7 mouse cellular contexts compared by ENCODE assay signal in the genomic region with DNA sequence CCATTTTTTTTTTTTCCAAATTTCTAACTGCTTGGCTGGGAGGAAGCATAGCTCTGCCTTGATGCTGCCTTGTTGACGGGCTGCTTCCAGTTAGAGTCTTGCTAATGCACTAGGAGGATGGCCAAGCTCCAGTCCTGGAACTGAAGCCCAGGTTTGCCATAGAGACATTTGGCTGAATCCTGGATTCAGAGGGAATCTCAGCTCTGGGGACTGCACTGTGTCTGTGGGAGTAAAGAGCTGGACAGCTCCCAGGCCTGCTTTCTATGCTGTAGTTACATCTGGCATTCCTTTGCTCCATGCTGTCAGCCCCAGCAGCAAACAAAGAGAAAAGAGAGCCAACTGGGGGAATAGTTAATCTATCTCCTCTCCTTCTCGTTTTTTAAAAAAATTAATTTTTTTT.
DNase-seq lines count a peak whose midpoint lies in the region; ATAC-seq and TF ChIP-seq lines count a peak whose summit lies in the region.

No protein-coding gene starts in this region.

- ATAC-seq in embryonic facial prominence, embryonic 15.5 days (ENCODE audit: insufficient number of reproducible peaks, low FRiP score, low TSS enrichment, low read depth), result peak; percentile 43; the same call in 1 of the 2 replicates
- peak; percentile 72 for ATAC-seq in neural tube, embryonic 13.5 days (ENCODE audit: low read depth)
- no peak for ATAC-seq in megakaryocyte-erythroid progenitor cell, adult 5-6 weeks (replicated peaks; ENCODE audit: low FRiP score, low TSS enrichment, poor library complexity, severe bottlenecking)

- no peaks in the 10 kb centered on the region for H3K9me3 ChIP-seq in embryonic facial prominence, embryonic 15.5 days (replicated peaks)
- H3K9me3 ChIP-seq in neural tube, embryonic 13.5 days, result no peaks in the 10 kb centered on the region

- peak; percentile 60 to 65 for DNase-seq in kidney, postnatal 4 days
- no peak for DNase-seq in kidney, adult 18-20 months
- DNase-seq in layer of hippocampus, adult 2 months (ENCODE audit: low spot score in 2 of 2), result peak; percentile 41 to 72
- DNase-seq in MN1 (ENCODE audit: low spot score), result no peak

- WGBS in embryonic facial prominence, embryonic 15.5 days, result 29% methylated on average over 2 of the region's 2 CpGs
- 51% methylated on average over 2 of the region's 2 CpGs for WGBS in neural tube, embryonic 13.5 days

- H3K9ac ChIP-seq in embryonic facial prominence, embryonic 15.5 days, result no peak overlapping the region
- H3K9ac ChIP-seq in neural tube, embryonic 13.5 days, result peak overlapping the region; percentile 9; the same call in 1 of the 2 replicates

- H3K27me3 ChIP-seq in embryonic facial prominence, embryonic 15.5 days, result no peaks in the 10 kb centered on the region
- H3K27me3 ChIP-seq in neural tube, embryonic 13.5 days, result no peaks in the 10 kb centered on the region

- no peak overlapping the region for H3K4me2 ChIP-seq in embryonic facial prominence, embryonic 15.5 days (replicated peaks)
- H3K4me2 ChIP-seq in neural tube, embryonic 13.5 days, result peak overlapping the region; percentile 26; the same call in 1 of the 2 replicates

- no peak overlapping the region for H3K4me3 ChIP-seq in embryonic facial prominence, embryonic 15.5 days (replicated peaks)
- H3K4me3 ChIP-seq in layer of hippocampus, adult 2 months, result peak overlapping the region; percentile 43; the same call in 1 of the 2 replicates
- H3K4me3 ChIP-seq in neural tube, embryonic 13.5 days, result no peak overlapping the region

- TF ChIP-seq CTCF in layer of hippocampus, adult 2 months (conservative IDR thresholded peaks at IDR 0.05), result no peak

- no peaks in the 10 kb centered on the region for H3K36me3 ChIP-seq in embryonic facial prominence, embryonic 15.5 days
- no peaks in the 10 kb centered on the region for H3K36me3 ChIP-seq in neural tube, embryonic 13.5 days

- no peak overlapping the region for H3K27ac ChIP-seq in embryonic facial prominence, embryonic 15.5 days (replicated peaks)
- H3K27ac ChIP-seq in layer of hippocampus, adult 2 months, result peak overlapping the region; percentile 78
- peak overlapping the region; percentile 79 for H3K27ac ChIP-seq in neural tube, embryonic 13.5 days (replicated peaks)

- H3K4me1 ChIP-seq in embryonic facial prominence, embryonic 15.5 days, result no peaks in the 10 kb centered on the region
- H3K4me1 ChIP-seq in neural tube, embryonic 13.5 days (replicated peaks), result peaks cover 18% of the 10 kb centered on the region

Comparison
In these comparisons a context has a peak if more than half of its experiments do, and no peak if none do; other contexts are left out.
1. DNase-seq: peak in kidney, postnatal 4 days (2 of 2) and layer of hippocampus, adult 2 months (2 of 2); none in kidney, adult 18-20 months (single experiment) and MN1 (single experiment).